8 mouse cellular contexts compared by ENCODE assay signal in the genomic region with DNA sequence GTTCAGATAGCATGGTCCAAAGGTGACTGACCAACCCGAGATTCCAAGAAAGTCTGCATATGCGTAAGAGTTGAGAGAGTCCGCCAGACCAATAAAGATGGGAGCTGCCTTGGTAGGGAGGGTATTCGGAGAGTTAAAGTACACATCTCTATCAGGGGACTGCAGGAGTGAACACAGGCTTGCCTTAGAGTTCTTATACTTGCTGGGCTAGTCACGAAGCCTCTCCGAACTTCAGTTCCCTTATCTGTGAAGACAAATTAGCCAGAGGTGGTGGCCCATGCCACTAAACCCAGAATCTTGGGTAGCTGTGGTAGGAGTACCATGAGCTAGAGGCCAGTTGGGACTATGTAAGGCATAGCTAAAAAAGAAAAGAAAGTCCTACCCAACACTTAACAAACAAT. TPM values are rescaled to one million over a fixed set of nuclear protein-coding genes. Genes with fewer than 3 reads are reported as not detected.
DNase-seq lines count a peak whose midpoint lies in the region; ATAC-seq and TF ChIP-seq lines count a peak whose summit lies in the region.

No protein-coding gene starts in this region.

- peaks cover 40% of the 10 kb centered on the region for H3K79me2 ChIP-seq in myocyte (ENCODE audit: control insufficient read depth, insufficient read depth)

- 0 out of 2 replicates have a peak, but pooled peaks cover 2% of the 10 kb centered on the region for H3K4me1 ChIP-seq in neural tube, embryonic 12.5 days
- H3K4me1 ChIP-seq in forebrain, embryonic 13.5 days: peaks cover 17% of the 10 kb centered on the region; the same call in 1 of the 2 replicates

- H3K27me3 ChIP-seq in neural tube, embryonic 12.5 days (replicated peaks): no peaks in the 10 kb centered on the region
- H3K27me3 ChIP-seq in forebrain, embryonic 13.5 days: no peaks in the 10 kb centered on the region
- no peaks in the 10 kb centered on the region for H3K27me3 ChIP-seq in myocyte (ENCODE audit: control insufficient read depth, insufficient read depth, insufficient read length)

- 74% methylated on average over 6 of the region's 6 CpGs for WGBS in neural tube, embryonic 12.5 days
- 82% methylated on average over 6 of the region's 6 CpGs for WGBS in forebrain, embryonic 13.5 days
- 21% methylated on average over 6 of the region's 6 CpGs for WGBS in large intestine, adult 2 months

- H3ac ChIP-seq in myocyte (ENCODE audit: control insufficient read depth, insufficient read length): peak overlapping the region; percentile 65

- peak overlapping the region; percentile 73 for H3K4me2 ChIP-seq in neural tube, embryonic 12.5 days (replicated peaks)
- peak overlapping the region; percentile 85; the same call in 1 of the 2 replicates for H3K4me2 ChIP-seq in forebrain, embryonic 13.5 days
- H3K4me2 ChIP-seq in myocyte (ENCODE audit: low read depth): peak overlapping the region; percentile 66

- no peak overlapping the region for H3K27ac ChIP-seq in neural tube, embryonic 12.5 days
- no peak overlapping the region for H3K27ac ChIP-seq in forebrain, embryonic 13.5 days

- H3K9ac ChIP-seq in neural tube, embryonic 12.5 days: no peak overlapping the region
- H3K9ac ChIP-seq in forebrain, embryonic 13.5 days: no peak overlapping the region

- no peaks in the 10 kb centered on the region for H3K9me3 ChIP-seq in neural tube, embryonic 12.5 days
- no peaks in the 10 kb centered on the region for H3K9me3 ChIP-seq in forebrain, embryonic 13.5 days (replicated peaks)

- H3K4me3 ChIP-seq in neural tube, embryonic 12.5 days: no peak overlapping the region
- H3K4me3 ChIP-seq in forebrain, embryonic 13.5 days: no peak overlapping the region; the same call in 1 of the 2 replicates
- H3K4me3 ChIP-seq in myocyte: peak overlapping the region; percentile 44

- TF ChIP-seq POLR2A in myocyte (IDR thresholded peaks at IDR 0.05; ENCODE audit: insufficient read length, low read depth): no peak

- ATAC-seq in neural tube, embryonic 12.5 days (ENCODE audit: low FRiP score, low read depth): no peak
- peak; percentile 40; the same call in 1 of the 2 replicates for ATAC-seq in forebrain, embryonic 13.5 days

- DNase-seq in neural tube, embryonic 10.5 days (ENCODE audit: extremely low spot score, low spot score): no peak
- peak; percentile 81 for DNase-seq in large intestine, adult 2 months (ENCODE audit: low read depth, low spot score)
- no peak for DNase-seq in ovary, postnatal 36 days (ENCODE audit: low spot score)
- DNase-seq in lung, postnatal 4 days: no peak
- DNase-seq in lung, postnatal 36 days: no peak

- no peaks in the 10 kb centered on the region for H3K36me3 ChIP-seq in neural tube, embryonic 12.5 days
- H3K36me3 ChIP-seq in forebrain, embryonic 13.5 days (ENCODE audit: poor library complexity, severe bottlenecking): peaks cover 7% of the 10 kb centered on the region; the same call in 1 of the 2 replicates
- H3K36me3 ChIP-seq in myocyte (ENCODE audit: control insufficient read depth, insufficient read depth): no peaks in the 10 kb centered on the region

TF ChIP-seq in myocyte, 11 proteins besides CTCF, POLR2A, EP300 and RAD21:
- no peak for TF ChIP-seq MYOG (IDR thresholded peaks at IDR 0.05; ENCODE audit: control insufficient read depth in 1 of 3, insufficient read depth in 1 of 3, insufficient read length in 2 of 3, low read depth in 2 of 3)
- TF ChIP-seq CEBPB (IDR thresholded peaks at IDR 0.05; ENCODE audit: insufficient read depth, poor library complexity, severe bottlenecking): no peak
- no peak for TF ChIP-seq TCF3 (IDR thresholded peaks at IDR 0.05; ENCODE audit: insufficient read length, low read depth)
- TF ChIP-seq MYOD1 (IDR thresholded peaks at IDR 0.05; ENCODE audit: control insufficient read depth in 1 of 3, insufficient read length in 2 of 3, low read depth in 2 of 3): no peak
- TF ChIP-seq USF1 (IDR thresholded peaks at IDR 0.05; ENCODE audit: low read depth): no peak
- TF ChIP-seq E2F4 (IDR thresholded peaks at IDR 0.05; ENCODE audit: insufficient read depth): no peak
- TF ChIP-seq REST (IDR thresholded peaks at IDR 0.05; ENCODE audit: insufficient read depth, insufficient read length): no peak
- TF ChIP-seq MAX (IDR thresholded peaks at IDR 0.05; ENCODE audit: low read depth): no peak
- no peak for TF ChIP-seq POLR2AphosphoS2 (IDR thresholded peaks at IDR 0.05; ENCODE audit: insufficient read length, low read depth)
- no peak for TF ChIP-seq TCF12 (IDR thresholded peaks at IDR 0.05; ENCODE audit: insufficient read depth, poor library complexity, severe bottlenecking)
- TF ChIP-seq SRF (IDR thresholded peaks at IDR 0.05; ENCODE audit: control insufficient read depth, insufficient read length, low read depth): no peak

RNA-seq across cellular contexts. Expression of a gene that starts 5.1 kb away (rescaled TPM):
- polyA plus RNA-seq in neural tube, embryonic 12.5 days (2016; fragmentation: Nextera tagmentation; extraction: Ambion mirVana): 30.0 and 31.5 TPM in 2 replicates
- 26.9 and 27.0 TPM in 2 replicates for polyA plus RNA-seq in forebrain, embryonic 13.5 days (2015; fragmentation: Nextera tagmentation; extraction: Ambion mirVana)
- 6.3 and 11.8 TPM in 2 replicates for polyA plus RNA-seq in large intestine, adult 2 months (2012; rRNA removed)
- polyA plus RNA-seq in myocyte (2012; fragmentation: generic; extraction: Trizol): 4.5 TPM

RNA-seq across cellular contexts. Expression of a gene that starts 44.1 kb away (rescaled TPM):
- 21.5 and 24.0 TPM in 2 replicates for polyA plus RNA-seq in neural tube, embryonic 12.5 days (2016; fragmentation: Nextera tagmentation; extraction: Ambion mirVana)
- polyA plus RNA-seq in forebrain, embryonic 13.5 days (2015; fragmentation: Nextera tagmentation; extraction: Ambion mirVana): 12.1 and 12.7 TPM in 2 replicates
- polyA plus RNA-seq in large intestine, adult 2 months (2012; rRNA removed): 13.3 and 20.7 TPM in 2 replicates
- polyA plus RNA-seq in myocyte (2012; fragmentation: generic; extraction: Trizol): 15.5 TPM

RNA-seq across cellular contexts. Expression of a gene that starts 59.1 kb away (rescaled TPM):
- 577 and 596 TPM in 2 replicates for polyA plus RNA-seq in neural tube, embryonic 12.5 days (2016; fragmentation: Nextera tagmentation; extraction: Ambion mirVana)
- 634 and 654 TPM in 2 replicates for polyA plus RNA-seq in forebrain, embryonic 13.5 days (2015; fragmentation: Nextera tagmentation; extraction: Ambion mirVana)
- 127 and 159 TPM in 2 replicates for polyA plus RNA-seq in large intestine, adult 2 months (2012; rRNA removed)
- polyA plus RNA-seq in myocyte (2012; fragmentation: generic; extraction: Trizol): 128 TPM
